Mouse (Mus musculus): ENCODE measurements around the gene Slc6a20a.

The Slc6a20a gene

GRCm38 (mm10) chr9:123638231-123638630, 40.5 kb downstream of the Slc6a20a start:
- DNase-seq (ENCODE audit: low read depth, low spot score): no peak

- no peak for DNase-seq (ENCODE audit: low read depth, low spot score)
Measured at GRCm38 (mm10) chr9:123636771-123637170, 41.9 kb downstream of the Slc6a20a start.

- no peak for DNase-seq (ENCODE audit: low read depth, low spot score)
Measured at GRCm38 (mm10) chr9:123632993-123633392, 45.7 kb downstream of the Slc6a20a start.

GRCm38 (mm10) chr9:123632281-123632680, 46.4 kb downstream of the Slc6a20a start, which contains the start of gene Slc6a20b:
Slc6a20b (minus strand) TSS chr9:123632565.
- no peak for DNase-seq (ENCODE audit: low read depth, low spot score)

GRCm38 (mm10) chr9:123631666-123632065, 47.0 kb downstream of the Slc6a20a start:
- no peak for DNase-seq (ENCODE audit: low read depth, low spot score)

- DNase-seq (ENCODE audit: low read depth, low spot score): no peak
Measured at GRCm38 (mm10) chr9:123625821-123626220, 52.9 kb downstream of the Slc6a20a start.

GRCm38 (mm10) chr9:123624741-123625140, 53.9 kb downstream of the Slc6a20a start:
- DNase-seq (ENCODE audit: low read depth, low spot score): no peak

GRCm38 (mm10) chr9:123620311-123621098, 58.2 kb downstream of the Slc6a20a start:
- no peak for DNase-seq (ENCODE audit: low read depth, low spot score)

- DNase-seq (ENCODE audit: low read depth, low spot score): no peak
Measured at GRCm38 (mm10) chr9:123601529-123601928, 77.2 kb downstream of the Slc6a20a start.

- no peak for DNase-seq (ENCODE audit: low read depth, low spot score)
Measured at GRCm38 (mm10) chr9:123597376-123597775, 81.3 kb downstream of the Slc6a20a start.

- no peak for DNase-seq (ENCODE audit: low read depth, low spot score)
Measured at GRCm38 (mm10) chr9:123596910-123597309, 81.8 kb downstream of the Slc6a20a start.

GRCm38 (mm10) chr9:123595194-123595593, 83.5 kb downstream of the Slc6a20a start:
- no peak for DNase-seq (ENCODE audit: low read depth, low spot score)

- no peak for DNase-seq (ENCODE audit: low read depth, low spot score)
Measured at GRCm38 (mm10) chr9:123589240-123589910, 89.3 kb downstream of the Slc6a20a start.
